29 mouse cellular contexts compared by ENCODE assay signal in the genomic region with DNA sequence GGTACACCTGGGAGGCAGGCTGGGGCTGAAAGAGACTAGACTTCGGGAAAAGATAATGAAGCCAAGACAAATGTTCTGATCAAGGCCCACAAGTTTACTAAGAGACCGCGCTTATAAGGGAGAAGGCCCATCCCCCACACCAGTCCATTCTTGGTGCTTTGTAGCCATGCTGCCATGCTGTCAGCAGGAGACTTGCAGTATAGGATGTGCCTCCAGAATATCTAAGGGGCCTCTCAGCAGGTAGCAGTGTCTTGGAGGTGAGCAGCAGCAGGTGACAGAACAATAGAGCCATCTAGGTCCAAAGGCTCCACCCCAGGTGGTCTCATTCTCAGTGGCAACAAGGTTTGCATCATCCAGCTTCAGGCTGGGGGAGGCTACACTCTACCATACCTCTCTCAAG. TPM values are rescaled to one million over a fixed set of nuclear protein-coding genes. Genes with fewer than 3 reads are reported as not detected.
"Had no signal": no experiment of that assay in that cellular context is flagged by ENCODE, and none has a peak within 500 bp of the region (broad histone marks: within the 10 kb centered on the region; RNA-seq: fewer than 3 reads in every experiment).

No protein-coding gene starts in this region.

- DNase-seq: gastrocnemius, adult 2 months; gastrocnemius, postnatal 10 days; gastrocnemius, postnatal 25 days; heart, adult 2 months; heart, postnatal 10 days; heart, postnatal 4 days; kidney, adult 18-20 months; kidney, adult 8-10 months; kidney, postnatal 14 days; kidney, postnatal 36 days; layer of hippocampus, adult 9-11 months; layer of hippocampus, postnatal 36 days; left cerebral cortex, postnatal 4 days had no signal

- H3K9ac ChIP-seq: hindbrain, embryonic 12.5 days; hindbrain, embryonic 14.5 days; intestine, embryonic 15.5 days; kidney, embryonic 15.5 days; limb, embryonic 13.5 days; limb, embryonic 15.5 days; liver, embryonic 12.5 days; liver, embryonic 14.5 days had no signal

- H3K27me3 ChIP-seq: hindbrain, embryonic 12.5 days; intestine, embryonic 15.5 days; kidney, embryonic 15.5 days; limb, embryonic 13.5 days; limb, embryonic 15.5 days; liver, embryonic 12.5 days had no signal

- H3K27ac ChIP-seq: gastrocnemius, adult 2 months; heart, adult 2 months; hindbrain, embryonic 10.5 days; hindbrain, embryonic 12.5 days; hindbrain, embryonic 14.5 days; intestine, embryonic 15.5 days; kidney, embryonic 15.5 days; kidney, postnatal 0 days; limb, embryonic 13.5 days; limb, embryonic 15.5 days; liver, embryonic 12.5 days; liver, embryonic 14.5 days had no signal

- H3K4me1 ChIP-seq: hindbrain, embryonic 10.5 days; hindbrain, embryonic 12.5 days; intestine, embryonic 15.5 days; kidney, embryonic 15.5 days; limb, embryonic 13.5 days; limb, embryonic 15.5 days; liver, embryonic 12.5 days had no signal

- ATAC-seq: hindbrain, embryonic 16.5 days; inflammation-experienced regulatory T-cells, adult 6 months; intestine, embryonic 15.5 days; intestine, postnatal 0 days; liver, embryonic 12.5 days had no signal

- H3K9me3 ChIP-seq: intestine, embryonic 15.5 days had no signal

- H3K4me3 ChIP-seq: gastrocnemius, adult 2 months; heart, adult 2 months; hindbrain, embryonic 10.5 days; hindbrain, embryonic 12.5 days; intestine, embryonic 15.5 days; kidney, embryonic 15.5 days; limb, embryonic 13.5 days; limb, embryonic 15.5 days; liver, embryonic 12.5 days had no signal

- H3K36me3 ChIP-seq: hindbrain, embryonic 10.5 days; hindbrain, embryonic 12.5 days; intestine, embryonic 15.5 days; kidney, embryonic 15.5 days; limb, embryonic 13.5 days; limb, embryonic 15.5 days; liver, embryonic 12.5 days had no signal

- H3K4me2 ChIP-seq: heart, embryonic 11.5 days; hindbrain, embryonic 12.5 days; hindbrain, embryonic 14.5 days; intestine, embryonic 15.5 days; kidney, embryonic 15.5 days; limb, embryonic 13.5 days; limb, embryonic 15.5 days; liver, embryonic 12.5 days had no signal

RNA-seq across cellular contexts. Expression of a gene that starts 16.9 kb away (rescaled TPM):
- polyA plus RNA-seq: intestine, postnatal 0 days; large intestine, adult 2 months; liver, adult 2 months; liver, embryonic 14.5 days had no signal
